Mouse (Mus musculus) kidney, adult 2 months (tissue): Measurements from ENCODE around the gene Sacs. TPM values are rescaled to one million over a fixed set of nuclear protein-coding genes. Genes with fewer than 3 reads are reported as not detected.

Experiments used
- DNase-seq: peaks from one replicate; pipeline ENCODE4 v3.0.0; 2021
- H3K27ac ChIP-seq: fragments of 200-500 bp; 2 replicates; pipeline ENCODE4 v1.5.1; 2012; ENCODE audit warnings: low read depth, low read length, control low read depth, inconsistent platforms; ENCODE audit not compliant: insufficient read depth
- H3K27me3 ChIP-seq: fragments of 200-500 bp; replicated peaks from 2 replicates; pipeline ENCODE4 v1.6.1; 2012; ENCODE audit warnings: mild to moderate bottlenecking, moderate library complexity, low read length, inconsistent platforms; ENCODE audit not compliant: control insufficient read depth, insufficient read depth
- H3K36me3 ChIP-seq: fragments of 200-500 bp; 2 replicates; pipeline ENCODE4 v1.6.1; 2012; ENCODE audit warnings: mild to moderate bottlenecking, moderate library complexity, low read length, inconsistent platforms; ENCODE audit not compliant: control insufficient read depth, insufficient read depth
- H3K4me1 ChIP-seq: fragments of 200-500 bp; 2 replicates; pipeline ENCODE4 v1.6.1; 2011; ENCODE audit warnings: low read length; ENCODE audit not compliant: control insufficient read depth, insufficient read depth
- H3K4me3 ChIP-seq: fragments of 200-500 bp; 2 replicates; pipeline ENCODE4 v1.5.1; 2011; ENCODE audit warnings: mild to moderate bottlenecking, low read depth, low read length, control low read depth; ENCODE audit not compliant: insufficient read depth
- CTCF ChIP-seq: fragments of 200-500 bp; conservative IDR thresholded peaks from 2 replicates; pipeline ENCODE4 v1.5.1; 2011; ENCODE audit warnings: low read depth, mild to moderate bottlenecking, control low read depth, low read length, moderate library complexity, mixed read lengths; ENCODE audit not compliant: insufficient read depth, insufficient read length
- POLR2A ChIP-seq: fragments of 200-500 bp; IDR thresholded peaks from one replicate; pipeline ENCODE4 v1.6.1; 2011; ENCODE audit warnings: low read depth, low read length, control low read depth
- WGBS: fragments of 180-500 bp; shearing (Covaris S2); methylation state at CpG from one replicate; pipeline ENCODE4 v1.1.7; 2018; 5-methylcytosine and 5-hydroxymethylcytosine counted together
- polyA plus RNA-seq: library from polyadenylated mRNA; depleted of rRNA; stranded (reverse); fragments of >200 nt; gene quantifications from 2 replicates; pipeline ENCODE4 v1.2.3, GENCODE M21; 2012

Sacs gene
- polyA plus RNA-seq, 1 experiment, result 0.33 TPM

DNA sequence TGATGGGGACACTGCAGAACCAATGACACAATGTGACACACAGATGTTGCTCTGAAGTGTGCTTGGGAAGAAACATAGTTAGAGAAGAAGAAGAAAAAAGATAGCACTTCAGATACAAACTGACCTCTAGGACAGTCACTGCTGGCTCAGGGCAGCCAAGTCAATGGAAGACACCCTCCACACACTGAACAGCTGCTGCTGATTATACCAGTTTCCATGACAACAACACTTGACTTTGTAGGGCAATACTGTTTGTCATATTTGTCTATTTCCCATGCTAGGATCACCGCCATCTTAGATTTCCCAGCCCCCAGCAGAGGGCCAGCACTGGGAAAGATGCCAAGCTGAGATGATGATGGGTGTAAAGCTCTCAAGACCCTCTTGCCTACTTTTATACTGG, 22.7 kb downstream of the Sacs start:
- no peak overlapping the region for H3K4me3 ChIP-seq
- no peaks in the 10 kb centered on the region for H3K4me1 ChIP-seq
- DNase-seq, result no peak
- H3K36me3 ChIP-seq, result no peaks in the 10 kb centered on the region
- WGBS, result 85% methylated on average over 1 of the region's 1 CpGs
- TF ChIP-seq POLR2A (no peak), CTCF (no peak)
- H3K27ac ChIP-seq, result no peak overlapping the region
- no peaks in the 10 kb centered on the region for H3K27me3 ChIP-seq

DNA sequence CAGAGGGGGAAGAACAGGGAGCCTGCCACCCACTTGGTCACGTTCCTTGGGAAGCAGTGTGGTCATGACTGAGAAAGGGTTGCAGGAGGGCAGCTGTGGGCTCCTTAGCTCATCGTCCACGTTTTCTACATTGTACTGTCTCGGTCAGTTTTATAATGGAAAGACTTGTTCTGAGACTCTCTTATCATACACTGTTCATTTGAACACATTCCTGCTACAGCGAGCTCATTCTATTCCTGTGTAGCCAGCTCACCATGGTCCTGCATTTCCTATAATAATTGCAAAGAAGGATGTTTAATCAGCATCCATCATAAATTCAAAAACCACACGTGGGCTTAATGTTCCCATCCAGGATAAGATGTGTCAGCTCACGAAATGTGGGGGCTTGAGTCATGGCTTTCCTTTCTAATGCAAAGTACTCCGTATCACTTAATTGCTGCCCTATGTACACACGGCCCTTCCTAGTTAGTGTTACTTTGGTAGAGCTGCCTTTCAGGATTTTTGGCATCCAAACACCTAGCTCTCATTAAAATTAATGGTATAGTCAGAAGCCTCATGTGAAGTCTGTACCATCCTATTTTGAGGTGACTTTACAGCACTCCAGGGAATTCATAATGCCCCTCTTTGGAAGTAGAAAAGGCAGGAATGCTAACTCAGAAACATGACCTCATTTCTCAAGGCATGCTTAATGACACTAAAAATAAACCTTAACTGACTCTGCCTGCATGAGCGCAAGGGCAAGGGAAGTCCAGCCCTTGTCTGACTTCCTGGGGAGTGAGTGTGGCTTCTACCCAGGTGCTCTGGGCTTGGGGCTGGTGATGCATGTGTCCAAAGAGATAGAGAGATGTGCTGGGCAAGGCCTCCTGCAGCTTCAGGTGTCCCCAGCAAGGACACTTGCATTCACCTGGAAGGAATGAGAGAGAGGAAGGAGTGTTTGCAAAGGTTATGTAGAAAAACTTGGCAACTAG, 23.4 kb downstream of the Sacs start:
- 58% methylated on average over 10 of the region's 10 CpGs for WGBS

DNA sequence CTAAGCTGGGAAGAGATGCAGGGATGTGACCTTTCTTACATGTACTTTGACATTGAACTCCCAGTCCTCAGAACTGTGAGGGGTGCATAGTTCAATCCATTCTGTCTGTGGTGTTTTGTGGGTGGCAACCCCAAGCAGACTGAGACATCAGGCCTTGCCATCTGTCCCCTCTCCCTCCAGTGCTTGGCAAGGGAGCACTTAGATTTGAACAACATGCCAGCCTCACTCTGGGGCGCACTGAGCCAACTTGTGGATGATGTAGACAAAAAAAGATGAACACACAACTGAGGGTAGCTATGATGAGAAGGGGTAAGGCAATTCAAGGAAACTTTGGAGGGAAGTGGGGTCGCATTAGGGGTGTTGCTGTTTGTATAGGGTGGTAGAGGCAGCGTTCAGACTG, 26.2 kb downstream of the Sacs start:
- no peak for DNase-seq

More for the DNA sequence above, 23.4 kb downstream of the Sacs start:
- no peaks in the 10 kb centered on the region for H3K4me1 ChIP-seq
- H3K27me3 ChIP-seq, result no peaks in the 10 kb centered on the region
- no peak overlapping the region for H3K27ac ChIP-seq
- no peak overlapping the region for H3K4me3 ChIP-seq
- peak; percentile 7 for DNase-seq
- no peaks in the 10 kb centered on the region for H3K36me3 ChIP-seq
- TF ChIP-seq POLR2A, result no peak
- no peak for TF ChIP-seq CTCF

DNA sequence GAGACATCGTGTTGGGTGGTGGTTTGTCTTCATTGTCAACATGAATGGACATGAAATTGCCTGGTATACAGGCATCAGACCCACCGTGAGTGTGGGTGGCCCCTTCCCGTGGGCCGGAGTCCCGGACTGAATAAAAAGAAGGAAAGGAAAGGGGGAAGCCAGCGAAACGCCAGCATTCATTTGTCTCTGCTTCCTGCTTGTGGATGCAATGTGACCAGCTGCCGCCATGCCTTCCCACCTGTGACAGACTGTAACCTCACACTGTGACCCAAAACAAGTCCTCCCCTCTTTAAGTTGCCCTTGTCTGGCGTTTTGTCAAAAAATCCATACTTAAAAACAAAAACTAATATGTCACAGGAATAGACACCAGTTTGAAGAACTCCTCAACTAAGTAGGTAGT, 27.7 kb downstream of the Sacs start:
- no peak for DNase-seq
- H3K27me3 ChIP-seq, result no peaks in the 10 kb centered on the region
- no peak overlapping the region for H3K4me3 ChIP-seq
- H3K4me1 ChIP-seq, result no peaks in the 10 kb centered on the region
- H3K36me3 ChIP-seq, result no peaks in the 10 kb centered on the region
- TF ChIP-seq POLR2A (no peak), CTCF (no peak)
- no peak overlapping the region for H3K27ac ChIP-seq
- WGBS, result 67% methylated on average over 9 of the region's 9 CpGs

More for the DNA sequence above, 26.2 kb downstream of the Sacs start:
- H3K27ac ChIP-seq, result no peak overlapping the region
- no peak overlapping the region for H3K4me3 ChIP-seq
- no peaks in the 10 kb centered on the region for H3K4me1 ChIP-seq
- WGBS, result 95% methylated on average over 3 of the region's 3 CpGs
- H3K36me3 ChIP-seq, result no peaks in the 10 kb centered on the region
- TF ChIP-seq POLR2A, result no peak
- no peak for TF ChIP-seq CTCF
- no peaks in the 10 kb centered on the region for H3K27me3 ChIP-seq

DNA sequence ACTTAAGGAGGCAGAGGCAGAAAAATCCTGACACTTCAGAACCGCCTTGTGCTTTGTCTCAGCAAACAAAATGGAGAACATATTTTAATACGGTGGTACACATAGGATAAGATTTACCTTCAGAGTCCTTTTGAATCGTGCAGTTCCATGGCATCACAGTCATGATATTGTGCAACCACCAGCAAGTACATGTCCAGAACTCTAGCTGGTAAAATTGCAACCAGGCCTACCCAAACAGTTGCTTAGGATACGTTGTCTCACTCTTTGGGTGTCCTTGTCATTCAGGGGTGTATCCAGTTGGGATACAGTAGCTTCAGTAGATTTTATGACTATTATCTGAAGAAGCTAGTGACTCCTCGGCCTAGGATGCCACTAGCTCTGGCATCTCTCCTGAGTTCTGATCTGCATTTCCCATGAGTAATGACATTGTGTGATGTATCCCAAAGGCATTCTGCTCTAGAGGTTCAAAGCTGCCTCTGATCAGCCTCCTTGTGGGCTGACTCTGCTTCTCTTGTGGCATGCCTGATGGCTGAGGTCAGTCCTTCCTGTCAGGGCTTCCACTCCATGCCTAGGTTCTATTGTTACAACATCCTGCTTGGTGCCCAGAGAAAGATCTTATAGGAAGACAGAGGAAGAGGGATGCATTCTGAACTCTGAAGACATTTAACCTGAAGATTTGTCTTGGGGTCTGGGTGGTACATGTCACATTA, 33.2 kb downstream of the Sacs start:
- Histone ChIP-seq H3K36me3 (no peaks in the 10 kb centered on the region), H3K27me3 (no peaks in the 10 kb centered on the region), H3K4me3 (no peak overlapping the region), H3K4me1 (no peaks in the 10 kb centered on the region), H3K27ac (no peak overlapping the region)
- 88% methylated on average over 5 of the region's 5 CpGs for WGBS
- no peak for TF ChIP-seq CTCF
- TF ChIP-seq POLR2A, result no peak
- no peak for DNase-seq

DNA sequence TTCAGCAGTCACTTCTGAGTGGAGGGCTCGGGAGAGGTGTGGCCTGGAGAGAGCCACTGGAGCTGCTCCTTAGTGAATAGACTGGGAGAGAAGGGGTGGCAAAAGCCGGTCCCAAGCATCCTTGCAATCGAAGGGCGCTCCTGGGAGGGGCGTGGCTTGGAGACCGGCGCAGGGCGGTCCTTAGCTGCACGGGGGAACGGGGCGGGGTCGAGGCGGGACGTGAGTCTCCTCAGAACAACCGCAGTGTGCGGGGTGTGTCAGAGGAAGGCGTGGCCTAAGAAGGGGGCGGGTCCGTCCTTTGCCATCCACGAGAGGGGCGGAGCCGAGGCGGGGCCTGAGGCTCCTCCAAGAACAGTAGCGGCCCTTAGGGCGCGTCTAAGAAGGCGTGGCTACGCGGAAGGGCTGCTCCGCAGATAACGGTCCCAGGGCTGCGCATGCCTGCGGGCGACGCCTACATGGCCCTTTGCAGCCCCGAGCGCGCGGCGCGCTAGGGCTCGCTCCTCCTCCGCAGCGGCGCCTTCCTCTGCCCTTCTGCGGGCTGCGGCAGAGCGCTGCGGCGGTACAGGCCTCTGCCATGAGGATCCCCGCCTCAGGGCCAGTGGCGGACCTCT, 34.4 kb downstream of the Sacs start:
- Histone ChIP-seq H3K4me3 (peak overlapping the region; percentile 74), H3K4me1 (no peaks in the 10 kb centered on the region), H3K36me3 (no peaks in the 10 kb centered on the region), H3K27me3 (no peaks in the 10 kb centered on the region), H3K27ac (no peak overlapping the region)
- WGBS, result 1% methylated on average over 50 of the region's 52 CpGs
- TF ChIP-seq CTCF, result no peak
- TF ChIP-seq POLR2A, result no peak
- DNase-seq, result peak; percentile 99
